Mouse (Mus musculus) lung, adult 2 months (tissue): ENCODE results near the gene Thra. TPM values are rescaled to one million over a fixed set of nuclear protein-coding genes. Genes with fewer than 3 reads are reported as not detected.

Experiments
- DNase-seq: peaks from one replicate; pipeline ENCODE4 v3.0.0; 2022
- H3K4me1 ChIP-seq: fragments of 200-500 bp; 2 replicates; pipeline ENCODE4 v1.6.1; 2011; ENCODE audit warnings: low read length; ENCODE audit not compliant: control insufficient read depth, insufficient read depth
- H3K4me3 ChIP-seq: fragments of 200-500 bp; replicated peaks from 2 replicates; pipeline ENCODE3; 2011; ENCODE audit warnings: low read depth, mild to moderate bottlenecking, control low read depth, low read length; ENCODE audit errors: extremely low read depth
- CTCF ChIP-seq: fragments of 200-500 bp; IDR thresholded peaks from 2 replicates; pipeline ENCODE4 v1.5.1; 2011; ENCODE audit warnings: mild to moderate bottlenecking, low read length, control low read depth; ENCODE audit not compliant: insufficient read depth
- POLR2A ChIP-seq: fragments of 200-500 bp; IDR thresholded peaks from 2 replicates; pipeline ENCODE4 v1.6.1; 2011; ENCODE audit warnings: low read depth, mild to moderate bottlenecking, control low read depth, low read length, borderline replicate concordance; ENCODE audit errors: extremely low read depth
- WGBS: fragments of 180-500 bp; shearing (Covaris S2); methylation state at CpG from one replicate; pipeline ENCODE4 v1.1.7; 2018; 5-methylcytosine and 5-hydroxymethylcytosine counted together
- polyA plus RNA-seq: library from polyadenylated mRNA; depleted of rRNA; stranded (reverse); fragments of >200 nt; gene quantifications from 2 replicates; pipeline ENCODE4 v1.2.3, GENCODE M21; 2012

Thra gene
- polyA plus RNA-seq, 1 experiment: 142 TPM

DNA sequence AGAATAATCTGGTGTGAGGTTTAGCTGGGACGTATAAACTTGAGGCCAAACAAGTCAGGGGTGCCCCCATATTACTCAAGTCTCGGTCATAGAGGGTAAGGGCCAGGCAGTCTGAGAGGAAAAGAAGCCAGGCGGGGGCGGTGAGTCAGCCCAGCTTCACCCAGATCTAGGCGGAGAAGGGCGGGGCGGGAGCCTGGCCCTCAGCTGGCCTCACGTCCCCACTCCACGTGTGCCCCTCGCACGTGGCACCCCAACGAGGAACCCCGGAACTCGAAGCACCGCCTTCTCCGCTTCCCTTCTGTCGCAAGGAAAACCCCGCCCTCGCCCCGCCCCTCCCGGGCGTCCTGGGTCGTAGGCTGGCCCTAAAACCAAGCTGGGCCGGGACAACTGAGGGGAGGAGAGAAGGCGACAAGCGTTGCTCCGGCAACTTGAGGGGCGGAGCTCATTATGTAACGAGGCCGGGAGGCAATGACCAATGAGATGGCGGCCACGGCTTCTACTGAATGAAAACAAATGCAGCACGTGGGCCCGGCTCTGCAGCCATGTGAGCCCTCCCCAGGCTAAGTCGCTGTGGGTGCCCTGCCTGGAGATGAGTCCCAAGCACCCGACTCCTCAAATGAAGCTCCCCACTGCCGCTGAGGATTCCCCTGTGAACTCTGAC, 33.3 kb downstream of the Thra start:
- Histone ChIP-seq H3K4me3 (peak overlapping the region; percentile 96), H3K4me1 (peaks cover 47% of the 10 kb centered on the region)
- TF ChIP-seq POLR2A (peak; percentile 86), CTCF (no peak)
- DNase-seq: peak; percentile 99
- under 1% methylated on average over 37 of the region's 37 CpGs for WGBS

DNA sequence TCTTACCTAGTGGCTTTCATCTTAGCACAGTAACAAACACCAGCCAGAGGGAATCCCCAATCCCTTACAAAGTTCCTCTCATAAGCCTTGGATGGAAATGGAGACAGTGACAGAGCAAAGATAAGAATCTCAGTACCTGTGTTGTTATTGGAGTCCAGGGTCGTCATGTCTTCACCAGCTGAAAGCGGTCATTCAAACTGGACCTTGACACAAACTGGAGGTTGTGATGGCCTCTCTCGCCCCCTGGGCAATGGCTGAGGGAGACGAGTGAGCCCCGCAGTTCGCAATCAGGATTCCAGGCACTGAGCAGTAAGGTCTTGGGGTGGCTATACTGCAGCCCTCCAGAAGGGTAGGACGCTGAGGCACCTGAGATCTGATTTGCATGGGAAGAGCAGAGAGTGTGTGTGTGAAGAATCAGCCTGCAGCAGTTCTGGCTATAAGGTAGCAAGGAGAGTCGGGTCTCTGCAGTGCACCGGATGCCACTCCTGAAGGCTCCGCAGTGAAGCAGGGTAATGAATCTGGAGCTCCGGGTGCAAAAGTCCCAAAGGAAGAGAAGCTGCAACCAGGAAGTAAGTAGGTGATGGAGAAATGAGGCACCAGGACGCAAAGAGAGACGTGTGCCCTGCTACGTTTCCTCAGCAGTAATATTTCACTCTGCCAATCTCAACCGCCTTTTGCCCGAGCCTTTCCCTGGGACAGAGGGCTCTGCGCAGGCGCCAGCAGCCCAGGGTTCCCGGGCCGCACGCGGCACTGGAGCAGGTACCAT, 34.3 kb downstream of the Thra start, which contains the start of gene Nr1d1:
Gene Nr1d1, minus strand, starts transcription at position 752 of the 766 bp plus-strand sequence.
- peak; percentile 96 for TF ChIP-seq POLR2A
- no peak for TF ChIP-seq CTCF
- Histone ChIP-seq H3K4me1 (peaks cover 38% of the 10 kb centered on the region), H3K4me3 (peak within 1 kb of the TSS; percentile 96)
- WGBS: under 1% methylated on average over 22 of the region's 22 CpGs
- DNase-seq: no peak

DNA sequence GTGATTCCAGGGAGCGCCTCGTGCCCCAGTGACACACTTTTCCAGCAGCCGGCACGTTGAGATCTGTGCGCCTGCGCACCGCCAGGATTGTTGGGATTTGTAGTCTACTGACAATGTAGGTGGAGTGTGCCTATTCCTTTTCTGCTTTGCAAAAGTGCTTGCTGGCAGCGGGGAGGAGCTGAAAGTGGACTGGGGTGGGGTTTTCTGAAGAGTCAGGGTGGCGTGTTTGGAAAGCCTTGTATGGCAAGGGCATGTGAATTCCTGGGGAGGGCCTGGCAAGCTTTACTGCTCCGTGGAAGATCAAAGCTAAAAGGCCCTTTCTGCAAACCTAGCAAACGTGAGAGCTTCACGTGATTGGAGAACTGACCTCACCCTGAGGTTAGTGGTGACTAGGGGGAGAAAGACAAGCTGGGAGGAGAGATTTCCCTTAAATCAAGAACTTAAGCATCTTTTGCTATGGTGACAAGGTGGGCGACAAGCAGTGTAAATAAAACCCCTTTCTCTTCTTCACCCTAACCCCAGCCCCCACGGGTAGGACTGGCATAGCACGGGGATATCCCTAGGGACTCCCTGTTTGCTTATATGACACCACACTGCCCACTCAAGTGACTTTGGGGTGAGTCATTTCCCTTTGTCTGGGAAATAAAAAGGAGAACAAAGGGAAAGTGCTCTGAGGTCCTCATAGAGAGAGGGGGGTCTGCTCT, 35.1 kb downstream of the Thra start:
- peak; percentile 99 for DNase-seq
- TF ChIP-seq CTCF: no peak
- TF ChIP-seq POLR2A: peak; percentile 10; the same call in 1 of the 2 replicates
- peaks cover 34% of the 10 kb centered on the region for H3K4me1 ChIP-seq
- peak overlapping the region; percentile 36 for H3K4me3 ChIP-seq
- WGBS: under 1% methylated on average over 15 of the region's 15 CpGs

DNA sequence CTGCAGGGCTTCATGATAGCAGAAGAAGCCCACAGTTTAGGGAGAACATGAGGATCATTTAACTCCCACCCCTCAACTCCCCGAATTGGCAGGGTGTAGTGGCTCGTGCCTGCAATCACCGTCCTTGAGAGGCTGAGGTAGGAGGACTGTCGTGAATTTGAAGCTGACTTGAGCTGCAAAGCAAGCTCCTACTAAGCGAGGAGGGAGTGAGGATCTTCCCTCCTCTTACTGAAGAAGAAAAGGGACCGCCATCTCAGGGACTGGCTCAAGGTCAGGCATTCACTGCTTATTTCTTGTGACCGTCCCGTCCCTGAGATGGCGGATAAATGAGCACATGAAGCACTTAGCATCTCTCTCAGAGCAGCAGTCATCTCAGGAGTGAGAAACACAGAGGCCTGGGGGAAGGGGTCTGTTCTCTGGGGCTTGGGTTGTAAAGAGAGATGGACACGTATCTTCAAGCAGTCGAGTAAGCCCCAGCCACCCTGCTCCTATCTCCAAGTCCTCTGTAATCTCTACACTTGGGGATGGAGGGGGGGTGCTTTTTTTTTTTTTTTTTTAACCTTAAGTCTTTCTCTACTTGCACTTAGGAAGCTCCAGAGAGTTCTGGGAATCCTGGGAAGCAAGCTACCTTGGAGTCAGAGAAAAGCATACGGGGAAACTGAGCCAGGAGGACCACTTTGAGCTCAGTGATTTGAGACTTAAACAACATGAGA, 35.8 kb downstream of the Thra start:
- 0 out of 2 replicates have a peak, but pooled peaks have one; percentile 3 for TF ChIP-seq POLR2A
- TF ChIP-seq CTCF: no peak
- H3K4me1 ChIP-seq: peaks cover 28% of the 10 kb centered on the region
- peak overlapping the region; percentile 53 for H3K4me3 ChIP-seq
- peak; percentile 59 for DNase-seq
- 23% methylated on average over 12 of the region's 12 CpGs for WGBS

DNA sequence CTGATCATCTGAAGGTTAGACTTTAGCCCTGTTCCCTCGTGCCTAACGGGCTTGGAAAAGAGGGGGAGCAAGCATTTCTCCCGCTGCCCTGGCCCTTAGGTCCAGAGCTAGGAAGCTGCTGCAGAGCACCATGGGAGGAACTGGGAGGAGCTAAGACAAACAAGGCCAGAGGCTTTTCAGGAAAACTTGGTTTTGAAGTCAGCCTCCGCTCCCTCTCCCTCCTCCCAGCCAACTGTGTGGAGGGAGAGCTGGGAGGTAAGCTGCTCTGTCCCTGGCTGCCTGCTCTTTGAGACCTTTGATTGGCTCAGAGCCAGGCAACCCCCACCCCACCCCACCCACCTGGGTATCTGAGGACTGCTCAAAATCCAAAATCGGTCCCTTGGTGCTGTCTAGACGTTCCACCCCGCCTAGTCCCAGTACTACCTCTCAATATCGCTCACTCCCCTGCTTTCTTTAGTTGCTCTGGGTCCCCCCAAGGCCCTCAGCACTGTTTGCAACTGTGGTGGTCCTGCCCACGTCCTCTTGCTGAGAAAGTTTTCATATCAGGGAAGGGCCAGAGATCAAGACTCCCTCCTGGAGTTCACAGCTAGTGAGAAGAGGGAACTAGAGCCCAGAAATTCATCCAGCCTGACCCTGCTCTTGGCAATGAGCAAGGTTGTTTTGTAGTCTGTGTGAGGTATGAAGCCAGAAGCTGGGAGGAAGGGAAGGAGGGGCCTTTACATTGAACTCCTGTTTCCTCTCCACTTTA, 36.6 kb downstream of the Thra start:
- TF ChIP-seq POLR2A: peak; percentile 94; the same call in 1 of the 2 replicates
- TF ChIP-seq CTCF: no peak
- DNase-seq: peak; percentile 71
- WGBS: 7% methylated on average over 9 of the region's 9 CpGs
- Histone ChIP-seq H3K4me1 (peaks cover 24% of the 10 kb centered on the region), H3K4me3 (peak overlapping the region; percentile 15)

DNA sequence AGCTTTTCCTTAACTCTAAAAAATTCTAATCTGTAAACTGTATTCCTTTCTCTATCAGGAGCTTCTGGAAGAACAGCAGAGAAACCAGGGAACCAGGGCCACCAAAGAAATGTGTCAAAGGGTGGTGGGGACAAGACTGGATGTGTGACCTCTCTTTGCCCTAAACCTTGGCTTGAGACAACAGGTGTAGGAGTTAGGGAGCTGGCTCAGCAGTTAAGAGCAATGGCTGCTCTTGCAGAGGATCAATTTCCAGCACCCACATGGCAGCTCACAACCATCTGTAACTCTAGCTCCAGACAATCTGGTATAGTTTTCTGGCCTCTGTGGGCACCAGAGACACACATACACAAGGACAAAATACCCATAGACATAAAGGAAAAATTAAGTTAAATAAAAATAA, 37.5 kb downstream of the Thra start:
- TF ChIP-seq CTCF (no peak), POLR2A (no peak)
- H3K4me1 ChIP-seq: peaks cover 25% of the 10 kb centered on the region
- no peak overlapping the region for H3K4me3 ChIP-seq
- DNase-seq: no peak

DNA sequence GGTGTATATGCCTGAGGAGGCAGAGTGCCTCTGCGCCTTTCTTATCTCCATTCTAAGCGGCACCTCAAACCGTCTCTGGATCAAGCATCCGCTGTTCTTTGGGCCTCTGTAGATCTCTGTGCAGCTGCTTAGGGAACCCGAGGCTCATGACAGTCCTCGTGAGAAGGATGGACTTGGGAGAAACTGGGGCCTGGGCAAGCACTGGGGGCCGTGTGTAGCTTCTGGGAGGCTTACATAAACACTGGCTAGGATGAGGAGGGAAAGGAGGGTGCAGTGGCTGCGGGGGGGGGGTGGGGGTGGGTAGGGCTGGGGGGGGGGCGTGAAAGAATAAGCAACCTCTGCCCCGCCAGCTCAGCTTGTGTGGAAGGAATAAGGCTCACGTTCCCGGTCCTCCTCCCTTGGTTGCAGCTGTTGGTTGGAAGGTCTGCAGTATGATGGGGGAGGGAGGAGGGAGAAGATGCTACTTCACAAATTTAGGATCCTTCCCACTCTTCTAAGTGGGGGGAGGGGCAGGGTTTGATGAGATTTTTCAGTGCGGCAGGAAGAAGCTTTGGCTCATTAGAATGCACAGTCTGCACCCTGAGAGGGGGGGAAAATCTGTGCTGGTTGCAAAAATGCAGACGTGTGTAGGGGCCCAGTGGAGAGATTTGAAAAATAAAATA, 41.5 kb downstream of the Thra start:
- TF ChIP-seq POLR2A: 0 out of 2 replicates have a peak, but pooled peaks have one; percentile 7
- no peak for TF ChIP-seq CTCF
- H3K4me1 ChIP-seq: peaks cover 31% of the 10 kb centered on the region
- WGBS: 35% methylated on average over 14 of the region's 14 CpGs
- no peak overlapping the region for H3K4me3 ChIP-seq
- DNase-seq: no peak

DNA sequence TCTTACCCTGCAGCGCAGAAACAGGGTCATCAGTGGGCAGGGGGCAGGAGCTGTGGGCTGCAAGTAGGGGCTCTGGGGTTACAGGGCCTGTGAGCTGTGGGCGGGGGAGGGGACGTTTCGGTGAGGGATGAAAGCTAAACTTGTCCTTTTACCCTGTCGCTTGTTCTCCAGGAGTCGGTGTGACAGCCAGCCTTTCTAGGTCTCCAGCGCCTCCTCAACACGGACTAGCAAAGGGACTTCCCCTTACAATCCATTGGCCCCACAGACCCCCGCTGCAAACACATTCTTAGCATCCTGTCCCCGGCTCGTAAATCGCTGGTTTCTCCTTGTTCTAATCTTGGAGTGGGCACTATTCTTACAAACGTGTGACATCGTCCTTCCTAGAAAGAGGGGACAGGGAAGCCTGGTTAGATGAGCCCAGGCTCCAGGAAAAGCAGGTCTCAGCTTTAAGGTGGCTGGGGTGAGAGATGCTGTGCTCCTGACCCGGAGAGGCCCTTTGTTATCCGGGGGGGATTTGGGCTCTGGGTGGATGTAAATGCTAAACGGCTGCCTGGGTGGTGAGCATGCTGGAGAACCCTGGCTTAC, 42.3 kb downstream of the Thra start:
- DNase-seq: no peak
- no peak for TF ChIP-seq CTCF
- TF ChIP-seq POLR2A: no peak
- 15% methylated on average over 17 of the region's 17 CpGs for WGBS
- Histone ChIP-seq H3K4me3 (peak overlapping the region; percentile 56), H3K4me1 (peaks cover 30% of the 10 kb centered on the region)
